Mouse (Mus musculus): ENCODE measurements around the gene Vmn1r38.
"Not testable (repeated sequence)": the region's sequence is repeated elsewhere in the genome, so short reads cannot be mapped to it uniquely, and the experiment has no call there.

The Vmn1r38 gene

DNA sequence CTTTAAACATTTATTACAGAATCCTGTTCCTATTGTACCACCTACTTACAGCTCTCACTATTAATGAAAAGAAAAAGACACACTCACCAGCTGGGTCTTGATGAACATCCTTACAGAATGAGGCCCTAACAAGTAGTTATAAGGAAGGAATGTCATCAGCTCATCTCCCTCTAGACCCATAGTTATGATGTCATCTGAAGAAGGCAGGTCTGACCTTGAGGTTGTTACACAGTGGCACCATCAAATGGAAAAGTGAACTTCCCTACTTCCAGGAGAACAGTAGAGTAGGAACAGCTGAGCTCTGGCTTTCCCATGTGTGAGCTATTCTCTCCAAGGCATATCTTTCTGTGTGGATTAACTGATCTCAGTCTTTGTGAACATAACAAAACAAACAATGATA lies at the start of gene Vmn1r38:
Gene Vmn1r38, minus strand, starts transcription at position 101 of the 400 bp plus-strand sequence.
- not testable (repeated sequence) for DNase-seq

DNA sequence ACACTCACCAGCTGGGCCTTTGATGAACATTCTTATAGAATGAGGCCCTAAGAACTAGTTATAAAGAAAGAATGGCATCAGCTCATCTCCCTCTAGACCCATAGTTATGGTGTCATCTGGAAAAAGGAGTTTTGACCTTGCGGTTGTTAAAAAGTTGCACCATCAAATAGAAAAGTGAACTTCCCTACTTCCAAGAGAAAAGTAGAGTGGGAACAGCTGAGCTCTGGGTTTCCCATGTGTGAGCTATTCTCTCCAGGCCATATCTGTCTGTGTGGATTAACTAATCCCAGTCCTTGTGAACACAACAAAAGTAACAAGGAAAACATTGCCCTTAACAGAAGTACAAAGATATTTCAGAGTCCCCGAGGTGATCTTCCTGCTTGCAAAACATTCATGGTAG lies 28.1 kb upstream of the Vmn1r38 start, which contains the start of gene Vmn1r39:
Gene Vmn1r39, minus strand, starts transcription at position 101 of the 400 bp plus-strand sequence.
- DNase-seq = no peak

DNA sequence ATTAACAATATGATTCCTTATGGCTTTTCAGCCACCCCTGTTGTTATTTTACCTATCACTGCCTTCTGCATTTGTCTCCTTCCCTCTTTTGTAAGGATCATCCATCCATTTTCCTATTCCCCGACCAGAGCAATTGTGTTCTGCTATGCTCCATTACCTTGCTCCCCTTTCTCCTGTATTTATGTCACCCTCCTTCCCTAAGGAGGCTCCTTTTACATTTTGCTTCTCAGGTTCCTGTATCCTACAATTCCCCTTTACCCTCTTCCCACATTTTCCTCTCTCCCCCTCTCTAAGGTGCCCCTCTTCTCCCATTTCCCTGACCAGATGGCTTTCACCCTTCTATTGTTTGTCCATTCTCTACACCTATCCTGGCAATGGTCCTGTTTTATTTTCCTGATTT lies 23.9 kb upstream of the Vmn1r38 start:
- DNase-seq = no peak

DNA sequence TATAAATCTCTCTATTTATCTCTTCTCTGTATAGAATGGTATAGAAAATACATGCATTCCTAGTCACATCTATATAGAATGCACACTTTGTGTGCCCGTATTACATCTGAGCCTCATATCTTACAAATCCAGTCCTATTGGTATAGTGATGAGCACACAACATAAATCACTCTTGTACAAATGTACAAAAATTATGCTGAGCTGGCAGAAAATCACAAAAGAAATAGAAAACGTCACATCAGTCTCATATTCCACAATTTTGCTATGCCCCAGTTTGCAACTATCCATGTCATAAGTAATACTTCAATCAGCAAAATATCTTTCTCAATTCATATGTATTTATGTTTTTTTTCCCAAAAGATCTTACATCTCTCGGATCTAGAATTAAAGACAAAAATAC lies 23.3 kb upstream of the Vmn1r38 start:
- no peak for DNase-seq

DNA sequence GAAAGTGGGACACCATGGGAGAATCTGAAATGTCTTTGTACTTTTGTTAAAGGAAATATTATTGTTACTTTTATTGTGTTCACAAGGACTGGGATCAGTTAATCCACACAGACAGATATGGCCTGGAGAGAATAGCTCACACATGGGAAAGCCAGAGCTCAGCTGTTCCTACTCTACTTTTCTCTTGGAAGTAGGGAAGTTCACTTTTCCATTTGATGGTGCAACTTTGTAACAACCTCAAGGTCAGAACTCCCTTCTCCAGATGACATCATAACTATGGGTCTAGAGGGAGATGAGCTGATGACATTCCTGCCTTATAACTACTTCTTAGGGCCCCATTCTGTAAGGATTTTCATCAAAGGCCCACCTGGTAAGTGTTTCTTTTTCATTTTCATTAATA lies 53.3 kb downstream of the Vmn1r38 start, which contains the start of gene Vmn1r37:
Gene Vmn1r37, plus strand, starts transcription at position 301 of the 400 bp plus-strand sequence.
- DNase-seq = not testable (repeated sequence)
